Mouse (Mus musculus) G1E-ER4 (cell line): Measurements from ENCODE around the gene Zfp704. TPM values are rescaled to one million over a fixed set of nuclear protein-coding genes. Genes with fewer than 3 reads are reported as not detected.

Experiments
- GATA1 ChIP-seq: IDR thresholded peaks from one replicate; pipeline ENCODE4 v1.8.0; 2012; ENCODE audit warnings: low read length, inconsistent platforms
- polyA plus RNA-seq: library from polyadenylated mRNA; stranded (reverse); fragments of >175 nt; gene quantifications from 2 replicates; pipeline ENCODE4 v1.2.3, GENCODE M21; 2012

Zfp704 gene
- polyA plus RNA-seq, 1 experiment = not detected

DNA sequence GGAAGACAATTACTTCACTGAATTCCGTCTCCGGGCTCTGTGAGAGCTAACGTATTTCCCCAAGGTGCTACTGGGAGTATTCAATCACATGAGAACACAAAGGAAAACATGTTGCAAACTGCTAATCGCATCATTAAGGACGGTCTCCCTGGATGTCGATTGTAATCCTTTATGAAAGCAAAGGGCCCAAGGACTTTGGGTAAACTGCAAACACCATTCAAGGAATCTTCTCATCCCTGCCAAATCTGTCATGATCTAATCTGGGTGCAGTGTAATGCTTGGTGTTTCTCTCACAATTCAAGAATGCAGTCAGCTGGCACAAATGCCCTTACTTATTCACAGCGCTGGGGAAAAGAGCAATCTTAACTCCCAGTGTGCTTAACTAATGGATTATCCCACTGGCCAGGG is 96.2 kb downstream of the Zfp704 start:
- TF ChIP-seq GATA1 = no peak

GRCm38 (mm10) chr3:9512199-9512598 is 97.7 kb downstream of the Zfp704 start:
- TF ChIP-seq GATA1 = no peak

- TF ChIP-seq GATA1 = no peak
Measured at GRCm38 (mm10) chr3:9505692-9506211, 104.1 kb downstream of the Zfp704 start.

DNA sequence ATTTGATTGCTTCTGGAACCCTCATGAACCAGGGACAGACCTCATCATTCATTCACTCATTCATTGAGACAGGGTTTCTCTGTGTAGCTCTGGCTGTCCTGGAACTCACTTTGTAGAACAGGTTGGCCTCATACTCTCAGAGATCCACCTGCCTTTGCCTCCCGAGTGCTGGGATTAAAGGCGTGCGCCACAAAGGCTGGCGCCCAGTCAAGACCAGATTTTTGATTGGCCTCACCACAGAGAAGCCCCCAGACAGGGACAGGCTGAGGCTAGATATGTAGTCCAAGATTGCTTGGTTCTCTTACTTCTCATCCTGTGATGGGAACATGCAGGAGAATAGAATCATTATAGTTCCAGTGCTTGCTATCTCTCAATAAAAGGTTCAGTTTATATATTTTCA is 105.5 kb downstream of the Zfp704 start:
- TF ChIP-seq GATA1 = no peak

- TF ChIP-seq GATA1 = no peak
Measured at GRCm38 (mm10) chr3:9500725-9501124, 109.2 kb downstream of the Zfp704 start.

DNA sequence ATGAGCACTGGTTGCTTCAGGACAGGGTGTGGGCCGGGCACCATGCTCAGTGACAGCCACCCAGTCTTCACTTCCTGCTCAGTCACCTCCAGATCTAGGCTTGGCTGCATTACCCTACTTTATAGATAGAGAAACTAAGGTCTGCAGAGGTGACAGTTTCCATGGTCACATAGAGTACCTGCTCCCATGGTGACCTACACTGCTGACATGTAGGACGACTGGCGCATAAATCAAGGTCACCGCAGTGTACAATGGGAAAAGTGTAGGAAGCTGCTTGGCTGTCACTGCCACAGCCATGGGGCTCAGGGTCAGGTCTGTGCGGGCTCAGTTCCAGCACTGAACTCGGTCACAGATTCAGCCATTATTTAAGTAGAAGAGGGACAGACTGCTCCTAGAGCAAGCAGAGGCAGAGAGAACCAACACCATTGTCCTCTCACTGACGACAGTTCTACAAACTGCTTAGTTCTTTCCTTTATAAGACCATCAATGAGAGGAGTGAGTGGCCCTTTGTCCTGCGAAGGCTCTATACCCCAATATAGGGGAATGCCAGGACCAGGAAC is 109.8 kb downstream of the Zfp704 start:
- no peak for TF ChIP-seq GATA1

DNA sequence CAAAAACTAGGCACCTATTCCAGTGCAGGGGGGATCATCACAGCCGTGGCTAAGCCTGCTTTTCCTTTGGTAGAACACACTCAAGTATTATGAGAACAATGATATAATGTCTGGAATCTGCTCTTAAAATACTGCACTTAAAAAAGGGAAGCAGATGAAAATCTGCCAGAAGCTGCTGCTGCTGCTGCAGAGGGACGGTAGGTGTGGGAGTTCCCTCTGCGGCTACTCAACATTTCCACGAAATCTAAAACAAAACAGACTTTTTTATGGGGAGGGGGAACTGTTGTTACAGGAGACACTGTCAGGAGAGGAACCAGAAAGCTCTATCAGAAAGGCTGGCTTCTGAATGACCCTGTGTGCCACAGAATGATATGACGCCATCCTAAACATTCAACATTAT is 110.4 kb downstream of the Zfp704 start:
- TF ChIP-seq GATA1 = no peak

DNA sequence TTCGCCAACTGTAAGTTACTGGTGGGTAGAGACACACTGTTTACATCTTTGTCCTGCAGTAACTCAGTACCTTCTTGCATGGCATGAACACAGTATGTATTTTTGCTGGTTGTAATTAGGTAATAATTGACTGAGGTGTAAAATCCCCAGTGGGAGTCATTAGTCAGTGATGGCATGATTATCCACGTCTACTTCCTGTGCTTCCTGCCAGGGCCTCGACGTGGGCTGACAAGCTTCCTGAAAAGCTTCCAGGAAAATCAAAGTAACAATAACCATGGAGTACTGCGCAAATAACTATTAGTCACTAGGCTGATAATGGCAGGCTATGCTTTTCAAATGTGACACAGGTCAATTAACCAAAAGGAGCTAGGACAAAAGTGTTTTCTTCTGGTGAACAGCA is 112.6 kb downstream of the Zfp704 start:
- TF ChIP-seq GATA1 = no peak

GRCm38 (mm10) chr3:9491766-9492283 is 118.1 kb downstream of the Zfp704 start:
- TF ChIP-seq GATA1 = no peak

DNA sequence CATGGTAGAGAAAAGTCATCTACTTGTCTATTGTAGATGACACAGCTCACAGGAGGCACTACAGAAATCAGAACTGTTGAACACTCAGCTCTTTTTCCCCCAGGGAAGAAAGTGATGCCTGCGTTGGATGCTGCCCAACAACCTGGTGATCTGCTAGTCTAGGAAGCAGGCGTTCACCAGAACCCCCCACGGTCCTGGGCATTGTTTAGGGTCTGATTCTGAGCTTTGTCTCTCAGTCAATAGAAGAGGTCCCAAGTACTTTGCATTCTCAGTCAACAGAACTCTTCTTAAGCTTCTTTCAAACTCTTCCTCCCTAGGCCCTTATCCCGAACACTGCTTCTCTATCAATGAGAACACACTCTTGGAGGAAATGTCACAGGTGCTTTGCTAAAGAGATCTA is 122.2 kb downstream of the Zfp704 start:
- TF ChIP-seq GATA1 = no peak

DNA sequence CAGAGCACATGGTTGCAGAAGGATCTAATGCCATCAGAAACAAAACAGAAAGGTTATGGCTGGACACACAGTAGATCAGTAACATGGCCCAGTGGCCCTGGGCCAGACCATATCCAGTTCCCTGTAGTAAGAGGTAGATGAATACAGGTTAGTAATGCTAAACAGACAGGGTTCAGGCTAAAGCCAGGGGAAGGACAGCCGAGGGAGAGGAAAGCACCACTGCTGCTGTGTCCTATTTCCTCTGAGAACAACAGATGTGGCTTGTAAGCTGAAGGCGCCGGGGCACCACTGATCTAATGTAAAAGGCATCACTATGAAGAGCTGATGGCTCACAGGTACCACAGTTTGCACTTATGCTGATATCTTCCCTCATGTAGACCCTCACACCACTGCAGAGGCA is 124.4 kb downstream of the Zfp704 start:
- TF ChIP-seq GATA1 = no peak

DNA sequence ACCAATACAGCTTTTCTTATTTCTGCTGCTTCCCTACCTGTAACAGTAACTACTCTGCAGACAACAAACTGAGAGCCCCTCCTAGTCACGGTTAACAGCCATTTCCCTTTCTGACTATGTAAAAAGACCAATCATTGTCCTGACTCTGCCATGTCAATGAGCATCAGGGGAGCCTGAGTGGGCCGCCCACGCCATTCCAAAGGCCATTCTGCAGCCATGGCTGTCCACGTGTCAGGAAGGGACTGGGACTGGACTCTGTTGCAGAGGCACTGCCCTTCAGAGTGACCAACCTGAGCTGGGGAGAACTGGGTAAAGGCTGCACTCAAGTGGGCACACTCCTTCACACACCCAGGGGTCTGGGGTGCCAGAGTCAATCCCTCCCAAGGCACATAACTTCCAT is 127.9 kb downstream of the Zfp704 start:
- no peak for TF ChIP-seq GATA1

- no peak for TF ChIP-seq GATA1
Measured at GRCm38 (mm10) chr3:9481358-9481757, 128.5 kb downstream of the Zfp704 start.

GRCm38 (mm10) chr3:9480936-9481335 is 128.9 kb downstream of the Zfp704 start:
- TF ChIP-seq GATA1 = no peak

GRCm38 (mm10) chr3:9477386-9477785 is 132.5 kb downstream of the Zfp704 start:
- TF ChIP-seq GATA1 = no peak

DNA sequence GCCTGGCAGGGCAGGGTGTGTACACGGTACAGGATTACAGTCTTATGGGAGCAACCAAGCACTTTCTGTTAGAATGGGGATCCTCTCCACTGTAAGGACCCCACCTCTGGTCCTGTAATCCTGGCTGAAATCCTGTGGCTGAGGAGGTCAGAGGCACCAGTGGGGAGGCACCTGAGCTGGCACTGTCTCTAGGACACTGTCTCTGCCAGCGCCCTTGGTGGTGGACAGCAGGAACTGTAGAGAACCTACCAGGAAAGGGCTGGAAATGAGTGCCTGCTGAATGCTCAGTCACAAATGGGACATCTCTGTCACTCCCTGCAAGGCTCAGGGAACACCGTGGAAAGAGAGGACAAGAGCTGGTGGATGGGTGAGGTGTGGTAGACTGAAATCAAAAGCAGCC is 133.5 kb downstream of the Zfp704 start:
- TF ChIP-seq GATA1 = no peak

DNA sequence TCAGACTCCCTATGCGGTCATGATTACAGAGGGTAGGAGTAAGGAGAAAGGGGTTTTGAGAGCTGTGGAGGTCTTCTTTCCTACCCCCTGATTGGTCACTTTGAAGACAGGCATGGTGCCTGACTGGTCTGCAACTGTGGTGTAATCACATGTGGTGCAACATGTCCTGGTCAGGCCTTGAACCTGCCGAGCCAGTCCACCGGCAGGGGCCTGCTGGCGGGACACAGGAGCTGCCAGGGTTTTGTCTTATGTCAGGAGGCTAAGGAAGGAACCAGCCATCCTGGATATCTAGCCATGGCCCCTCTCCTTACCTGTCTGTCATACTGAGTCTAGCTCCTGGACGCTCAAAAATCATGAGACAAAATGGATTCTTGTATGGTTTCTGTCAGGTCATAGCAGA is 134.4 kb downstream of the Zfp704 start:
- TF ChIP-seq GATA1 = no peak

- no peak for TF ChIP-seq GATA1
Measured at GRCm38 (mm10) chr3:9474331-9474730, 135.6 kb downstream of the Zfp704 start.
